Mouse (Mus musculus): ENCODE measurements around the gene Zc3hc1. TPM values are rescaled to one million over a fixed set of nuclear protein-coding genes. Genes with fewer than 3 reads are reported as not detected.

Zc3hc1 gene
- 33.4 and 33.8 TPM in 2 replicates for polyA plus RNA-seq (2015; fragmentation: Nextera tagmentation; extraction: Ambion mirVana)

DNA sequence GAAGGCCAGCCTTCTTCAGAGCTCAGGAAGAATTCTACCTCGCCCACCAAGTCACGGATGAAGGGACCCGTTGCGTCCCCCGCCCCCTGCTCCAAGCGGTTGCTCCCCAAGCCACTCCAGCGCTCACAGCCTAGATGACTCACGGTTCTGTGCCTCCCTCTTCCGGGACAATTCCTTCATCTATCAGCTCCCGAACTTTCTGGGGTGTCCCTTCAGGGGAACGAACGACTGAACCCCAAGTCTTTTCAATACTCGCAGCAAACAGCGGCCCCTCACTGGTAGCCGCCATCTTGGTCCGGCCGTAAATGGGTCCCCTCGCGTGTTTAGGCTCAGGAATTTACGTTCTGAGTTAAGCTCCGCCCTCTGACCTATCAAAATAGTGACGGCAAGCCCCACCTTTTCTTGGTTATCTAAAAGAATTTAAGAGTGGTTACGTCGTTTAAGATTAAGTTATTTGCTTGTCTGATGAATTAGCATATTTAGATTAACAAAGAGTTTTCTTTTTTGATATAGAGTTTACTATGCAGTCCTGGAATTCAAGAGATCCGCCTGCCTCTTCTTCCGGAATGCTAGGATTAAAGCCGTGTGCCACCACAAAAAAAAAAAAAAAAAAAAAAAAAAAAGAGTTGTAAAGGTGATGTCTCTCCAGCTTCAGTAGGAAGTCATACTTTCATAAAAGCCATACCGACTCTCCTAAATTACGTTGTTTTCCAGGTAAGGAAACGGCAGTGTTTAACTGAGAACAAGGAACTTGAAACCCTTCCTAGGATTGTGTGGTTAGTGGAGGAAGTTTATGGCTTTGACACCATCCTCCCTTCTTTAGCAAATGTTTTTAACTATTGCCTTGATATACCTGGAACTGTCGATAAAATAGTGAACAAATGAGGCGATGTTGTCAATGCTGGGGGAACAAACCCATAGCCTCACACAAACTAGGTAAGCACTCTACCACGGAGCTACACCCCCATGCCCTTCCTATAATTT is at the start of gene Zc3hc1:
TSS of gene Zc3hc1 (minus strand) at position 315 of the 984 bp plus-strand sequence.
- ATAC-seq (ENCODE audit: low read depth) (peak; percentile 85), DNase-seq (peak; percentile 80)
- H3K4me2 ChIP-seq, result peak within 1 kb of the TSS; percentile 70
- peak within 1 kb of the TSS; percentile 83 for H3K4me3 ChIP-seq (replicated peaks)
- peaks cover 12% of the 10 kb centered on the region for H3K4me1 ChIP-seq (replicated peaks)
- H3K36me3 ChIP-seq, result peaks cover 14% of the 10 kb centered on the region
- H3K9me3 ChIP-seq (replicated peaks), result no peaks in the 10 kb centered on the region
- peak within 1 kb of the TSS; percentile 56 for H3K27ac ChIP-seq
- H3K27me3 ChIP-seq, result no peaks in the 10 kb centered on the region
- H3K9ac ChIP-seq, result peak within 1 kb of the TSS; percentile 85
- WGBS (ENCODE audit: insufficient replicate concordance), result 9% methylated on average over 33 of the region's 33 CpGs

DNA sequence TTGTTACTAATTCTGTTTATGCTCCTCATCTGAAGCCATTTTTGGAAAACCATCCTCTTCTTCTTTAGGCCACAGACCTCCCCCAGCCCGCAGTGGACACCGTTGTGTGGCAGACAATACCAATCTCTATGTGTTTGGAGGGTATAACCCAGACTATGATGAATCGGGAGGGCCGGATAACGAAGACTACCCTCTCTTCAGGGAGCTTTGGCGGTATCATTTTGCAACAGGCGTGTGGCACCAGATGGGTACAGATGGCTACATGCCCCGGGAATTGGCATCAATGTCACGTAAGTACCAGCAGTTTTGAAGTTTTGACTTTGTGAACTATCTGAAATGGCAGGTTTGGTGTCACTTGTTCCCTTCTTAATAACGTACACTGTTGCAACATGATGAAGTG is 48.7 kb upstream of the Zc3hc1 start:
- peaks cover 42% of the 10 kb centered on the region for H3K36me3 ChIP-seq
- no peak overlapping the region for H3K4me3 ChIP-seq (replicated peaks)
- ATAC-seq (ENCODE audit: low read depth) (no peak), DNase-seq (no peak)
- no peak overlapping the region for H3K4me2 ChIP-seq
- no peaks in the 10 kb centered on the region for H3K27me3 ChIP-seq
- H3K9me3 ChIP-seq (replicated peaks), result no peaks in the 10 kb centered on the region
- H3K4me1 ChIP-seq (replicated peaks), result no peaks in the 10 kb centered on the region
- no peak overlapping the region for H3K27ac ChIP-seq
- H3K9ac ChIP-seq, result no peak overlapping the region
- 90% methylated on average over 10 of the region's 10 CpGs for WGBS (ENCODE audit: insufficient replicate concordance)

- Histone ChIP-seq H3K36me3 (peaks cover 20% of the 10 kb centered on the region), H3K27ac (peak overlapping the region; percentile 35; the same call in 1 of the 2 replicates), H3K4me2 (no peak overlapping the region), H3K4me3 (replicated peaks) (no peak overlapping the region), H3K9me3 (replicated peaks) (no peaks in the 10 kb centered on the region), H3K4me1 (replicated peaks) (no peaks in the 10 kb centered on the region), H3K27me3 (no peaks in the 10 kb centered on the region), H3K9ac (no peak overlapping the region)
- WGBS (ENCODE audit: insufficient replicate concordance), result 69% methylated on average over 3 of the region's 3 CpGs
- ATAC-seq (ENCODE audit: low read depth), result peak; percentile 48
- DNase-seq, result no peak
Measured at GRCm38 (mm10) chr6:30437054-30437453, 46.2 kb upstream of the Zc3hc1 start.

DNA sequence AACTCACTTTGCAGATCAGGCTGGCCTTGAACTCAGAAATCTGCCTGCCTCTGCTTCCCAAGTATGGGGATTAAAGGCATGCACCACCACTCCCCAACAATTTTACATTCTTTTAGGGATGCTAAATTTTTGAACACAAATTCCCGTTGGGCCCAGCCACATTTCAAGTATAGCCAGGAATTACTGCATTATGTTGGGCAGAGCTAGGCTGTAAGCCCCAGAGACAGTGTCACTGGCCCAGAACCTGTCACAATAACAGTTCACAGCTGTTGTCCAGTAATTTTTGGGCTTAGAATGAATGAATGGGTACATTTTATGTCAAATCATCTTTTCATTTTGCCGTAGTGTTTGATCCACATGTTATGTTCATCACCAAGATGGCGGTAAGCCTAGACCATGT is 45.6 kb upstream of the Zc3hc1 start:
- Histone ChIP-seq H3K27ac (peak overlapping the region; percentile 16), H3K4me1 (replicated peaks) (no peaks in the 10 kb centered on the region), H3K9me3 (replicated peaks) (no peaks in the 10 kb centered on the region), H3K4me3 (replicated peaks) (no peak overlapping the region), H3K36me3 (peaks cover 15% of the 10 kb centered on the region), H3K4me2 (no peak overlapping the region), H3K9ac (no peak overlapping the region), H3K27me3 (no peaks in the 10 kb centered on the region)
- ATAC-seq (ENCODE audit: low read depth), result no peak
- no peak for DNase-seq
- WGBS (ENCODE audit: insufficient replicate concordance), result 88% methylated on average over 3 of the region's 3 CpGs

DNA sequence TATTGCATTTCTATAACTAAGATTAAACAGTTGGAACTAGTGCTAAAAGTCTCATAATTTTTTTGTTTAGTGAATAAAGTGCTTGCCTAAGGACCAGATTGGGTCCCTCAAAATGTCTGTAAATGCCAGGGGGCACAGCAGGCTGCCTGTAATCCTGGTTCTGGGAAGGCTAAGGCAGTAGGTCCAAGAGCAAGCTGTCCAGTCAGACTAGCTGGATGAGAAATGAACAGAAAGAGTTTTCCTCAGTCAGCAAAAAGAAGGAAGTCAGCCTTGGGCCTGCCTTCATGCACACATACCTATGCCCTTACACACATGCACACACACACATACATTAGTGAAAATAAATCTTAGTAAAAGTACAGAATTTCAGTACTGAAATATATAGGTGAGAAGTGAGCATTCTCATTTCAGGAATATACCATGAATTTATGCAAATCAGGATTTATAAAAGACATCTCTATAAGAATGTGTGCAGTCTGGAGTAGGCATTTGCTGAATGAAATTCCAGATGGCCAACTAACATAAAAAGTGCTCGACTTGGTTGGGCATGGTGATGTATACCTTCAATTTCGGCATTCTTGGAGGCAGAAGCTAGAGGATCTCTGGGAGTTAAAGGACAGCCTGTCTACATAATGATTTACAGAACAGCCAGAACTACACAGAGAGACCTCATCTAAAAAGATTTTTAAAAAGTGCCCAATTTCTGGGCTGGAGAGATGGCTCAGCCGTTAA is 41.8 kb upstream of the Zc3hc1 start:
- H3K36me3 ChIP-seq, result 0 out of 2 replicates have a peak, but pooled peaks cover 4% of the 10 kb centered on the region
- H3K4me2 ChIP-seq, result no peak overlapping the region
- no peaks in the 10 kb centered on the region for H3K27me3 ChIP-seq
- H3K27ac ChIP-seq, result no peak overlapping the region
- DNase-seq (no peak), ATAC-seq (ENCODE audit: low read depth) (no peak)
- no peaks in the 10 kb centered on the region for H3K9me3 ChIP-seq (replicated peaks)
- WGBS (ENCODE audit: insufficient replicate concordance), result 68% methylated on average over 3 of the region's 3 CpGs
- H3K9ac ChIP-seq, result no peak overlapping the region
- H3K4me1 ChIP-seq (replicated peaks), result peaks cover 12% of the 10 kb centered on the region
- no peak overlapping the region for H3K4me3 ChIP-seq (replicated peaks)

- no peak for ATAC-seq (ENCODE audit: low read depth)
- no peaks in the 10 kb centered on the region; the same call in 1 of the 2 replicates for H3K4me1 ChIP-seq (replicated peaks)
- H3K4me3 ChIP-seq (replicated peaks), result no peak overlapping the region
- no peak overlapping the region for H3K9ac ChIP-seq
- no peak for DNase-seq
- H3K9me3 ChIP-seq (replicated peaks), result no peaks in the 10 kb centered on the region
- WGBS (ENCODE audit: insufficient replicate concordance), result 78% methylated on average over 7 of the region's 7 CpGs
- H3K27me3 ChIP-seq, result no peaks in the 10 kb centered on the region
- H3K36me3 ChIP-seq, result peaks cover 8% of the 10 kb centered on the region
- H3K4me2 ChIP-seq, result no peak overlapping the region
- H3K27ac ChIP-seq, result no peak overlapping the region
Measured at GRCm38 (mm10) chr6:30416801-30417200, 26.0 kb upstream of the Zc3hc1 start.

- Histone ChIP-seq H3K9ac (no peak overlapping the region), H3K4me3 (replicated peaks) (no peak overlapping the region), H3K9me3 (replicated peaks) (no peaks in the 10 kb centered on the region), H3K27me3 (no peaks in the 10 kb centered on the region), H3K36me3 (peaks cover 5% of the 10 kb centered on the region), H3K4me1 (replicated peaks) (no peaks in the 10 kb centered on the region; the same call in 1 of the 2 replicates), H3K4me2 (no peak overlapping the region), H3K27ac (no peak overlapping the region)
- 77% methylated on average over 2 of the region's 2 CpGs for WGBS (ENCODE audit: insufficient replicate concordance)
- DNase-seq (no peak), ATAC-seq (ENCODE audit: low read depth) (no peak)
Measured at GRCm38 (mm10) chr6:30416126-30416525, 25.3 kb upstream of the Zc3hc1 start.

GRCm38 (mm10) chr6:30411311-30411710 is 20.5 kb upstream of the Zc3hc1 start:
- 72% methylated on average over 4 of the region's 4 CpGs for WGBS (ENCODE audit: insufficient replicate concordance)
- Histone ChIP-seq H3K4me2 (no peak overlapping the region), H3K4me3 (replicated peaks) (no peak overlapping the region)

GRCm38 (mm10) chr6:30409399-30410093 is 18.7 kb upstream of the Zc3hc1 start:
- 73% methylated on average over 7 of the region's 7 CpGs for WGBS (ENCODE audit: insufficient replicate concordance)
- H3K27me3 ChIP-seq, result no peaks in the 10 kb centered on the region
- H3K27ac ChIP-seq, result 0 out of 2 replicates have a peak overlapping the region, but pooled peaks have one; percentile 6
- no peaks in the 10 kb centered on the region for H3K9me3 ChIP-seq (replicated peaks)
- no peak overlapping the region for H3K4me3 ChIP-seq (replicated peaks)
- DNase-seq (no peak), ATAC-seq (ENCODE audit: low read depth) (no peak)
- H3K9ac ChIP-seq, result no peak overlapping the region
- H3K4me2 ChIP-seq, result no peak overlapping the region
- H3K4me1 ChIP-seq (replicated peaks), result peaks cover 25% of the 10 kb centered on the region
- no peaks in the 10 kb centered on the region for H3K36me3 ChIP-seq

More at GRCm38 (mm10) chr6:30411311-30411710, 20.5 kb upstream of the Zc3hc1 start:
- Histone ChIP-seq H3K4me1 (replicated peaks) (peaks cover 19% of the 10 kb centered on the region), H3K27me3 (no peaks in the 10 kb centered on the region), H3K36me3 (no peaks in the 10 kb centered on the region), H3K27ac (no peak overlapping the region), H3K9ac (no peak overlapping the region), H3K9me3 (replicated peaks) (no peaks in the 10 kb centered on the region)
- DNase-seq (no peak), ATAC-seq (ENCODE audit: low read depth) (no peak)

DNA sequence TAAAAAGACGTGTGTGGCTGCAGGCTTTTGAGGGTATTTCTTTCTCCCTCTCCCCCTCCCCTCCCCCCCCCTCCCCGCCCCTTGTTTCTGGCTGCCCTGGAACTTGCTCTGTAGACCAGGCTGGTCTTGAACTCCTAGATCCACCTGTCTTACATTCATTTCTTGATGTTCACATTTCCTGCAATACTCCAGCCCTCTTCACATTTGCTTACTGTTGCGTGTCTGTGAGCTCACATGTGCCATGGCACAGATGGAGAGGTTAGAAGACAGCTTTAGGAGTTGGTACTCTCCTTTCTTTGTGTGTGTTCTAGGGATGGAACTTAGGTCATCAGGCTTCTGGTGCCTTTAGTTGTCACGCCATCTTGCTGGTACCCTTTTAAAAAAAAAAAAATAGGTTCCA is 17.4 kb upstream of the Zc3hc1 start:
- DNase-seq (no peak), ATAC-seq (ENCODE audit: low read depth) (no peak)
- Histone ChIP-seq H3K4me2 (no peak overlapping the region), H3K27ac (no peak overlapping the region), H3K4me1 (replicated peaks) (peaks cover 35% of the 10 kb centered on the region), H3K9ac (no peak overlapping the region), H3K4me3 (replicated peaks) (no peak overlapping the region), H3K27me3 (no peaks in the 10 kb centered on the region), H3K36me3 (no peaks in the 10 kb centered on the region), H3K9me3 (replicated peaks) (no peaks in the 10 kb centered on the region)
- WGBS (ENCODE audit: insufficient replicate concordance), result 64% methylated on average over 4 of the region's 4 CpGs

DNA sequence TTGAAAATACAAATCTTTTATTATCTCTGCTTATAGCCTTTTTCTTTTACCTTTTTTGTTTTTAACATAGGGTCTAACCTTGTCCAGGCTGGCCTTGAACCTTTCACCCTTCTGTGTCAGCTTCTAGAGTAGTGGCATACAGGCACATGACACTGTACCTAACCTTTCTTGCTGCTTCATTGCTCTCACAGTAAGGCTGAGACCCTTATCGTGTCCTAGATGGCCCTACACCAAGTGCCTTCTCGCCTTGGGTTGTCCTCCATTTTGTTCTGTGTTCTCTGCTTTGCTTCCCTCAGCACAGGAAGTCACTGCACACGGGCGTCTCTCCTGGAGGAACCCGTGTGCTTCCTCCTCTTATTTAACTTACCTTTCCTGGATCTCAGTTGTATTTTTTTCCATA is 13.8 kb upstream of the Zc3hc1 start:
- Histone ChIP-seq H3K9me3 (replicated peaks) (no peaks in the 10 kb centered on the region), H3K4me3 (replicated peaks) (no peak overlapping the region), H3K27me3 (no peaks in the 10 kb centered on the region), H3K4me2 (no peak overlapping the region), H3K36me3 (no peaks in the 10 kb centered on the region), H3K27ac (no peak overlapping the region), H3K9ac (no peak overlapping the region), H3K4me1 (replicated peaks) (peaks cover 32% of the 10 kb centered on the region)
- no peak for DNase-seq
- no peak for ATAC-seq (ENCODE audit: low read depth)
- WGBS (ENCODE audit: insufficient replicate concordance), result 42% methylated on average over 5 of the region's 5 CpGs
